Mouse (Mus musculus) limb, embryonic 12.5 days (tissue): ENCODE measurements around the gene Hexb. TPM values are rescaled to one million over a fixed set of nuclear protein-coding genes. Genes with fewer than 3 reads are reported as not detected.

Source experiments
- polyA plus RNA-seq: library from polyadenylated mRNA; unstranded; fragments of >200 nt; fragmentation: Nextera tagmentation; extraction: Ambion mirVana; gene quantifications from 2 replicates; pipeline ENCODE4 v1.2.1, GENCODE M21; 2016

The Hexb gene
- polyA plus RNA-seq, 1 experiment from 2014 or later: 28.4 TPM

Other genes with a start within 250 kb of the Hexb start
- gene 1700029F12Rik, start 164.0 kb downstream of the Hexb start, polyA plus RNA-seq: not detected in 2 replicates
- gene Fam169a, start 131.1 kb downstream of the Hexb start, polyA plus RNA-seq: 7.2 and 7.8 TPM in 2 replicates
- gene Gm6169, start 99.1 kb downstream of the Hexb start, polyA plus RNA-seq: 1.3 and 1.8 TPM in 2 replicates
- 35.3 and 39.3 TPM in 2 replicates for gene Gfm2, start 60.4 kb downstream of the Hexb start, polyA plus RNA-seq
- 66.5 and 67.8 TPM in 2 replicates for gene Nsa2, start 60.4 kb downstream of the Hexb start, polyA plus RNA-seq
- gene Enc1, start 42.7 kb upstream of the Hexb start, polyA plus RNA-seq: 5.8 and 6.8 TPM in 2 replicates